Mouse (Mus musculus) bone marrow, adult 2 months (tissue): ENCODE data around the gene Peli3.

Source experiments
- CTCF ChIP-seq: fragments of 200-500 bp; IDR thresholded peaks from 2 replicates; pipeline ENCODE4 v1.5.1; 2011; ENCODE audit warnings: low read length, control low read depth; ENCODE audit not compliant: control insufficient read depth, insufficient read depth
- POLR2A ChIP-seq: fragments of 200-500 bp; IDR thresholded peaks from 2 replicates; pipeline ENCODE4 v1.6.1; 2011; ENCODE audit warnings: low read depth, mild to moderate bottlenecking, control low read depth, low read length, borderline replicate concordance; ENCODE audit not compliant: control insufficient read depth

DNA sequence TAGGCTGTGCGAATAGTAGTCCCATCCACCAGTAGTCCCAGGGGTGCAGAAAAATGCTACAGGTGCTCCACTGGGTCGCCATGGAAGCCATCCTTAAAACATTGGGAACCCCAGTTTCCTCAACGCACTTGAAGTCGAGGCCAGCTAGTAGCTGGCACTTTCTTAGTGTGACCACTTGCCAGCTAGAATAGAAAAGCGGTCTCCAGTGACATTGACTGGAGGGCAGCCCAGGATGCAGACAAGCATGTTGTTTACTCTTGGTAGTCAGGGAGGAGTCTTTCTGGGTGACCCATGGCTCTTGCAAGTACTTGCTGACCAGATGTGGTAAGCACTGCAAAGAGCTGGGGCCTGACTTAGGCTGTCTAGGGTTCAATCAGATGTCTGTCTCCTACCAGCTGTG lies 14.1 kb downstream of the Peli3 start:
- TF ChIP-seq POLR2A (no peak), CTCF (no peak)
